Mouse (Mus musculus) ES-E14 (cell line): ENCODE results near the gene Gp9.

Experiments
- CHD2 ChIP-seq: IDR thresholded peaks from 2 replicates; pipeline ENCODE4 v1.6.1; 2014; ENCODE audit warnings: mild to moderate bottlenecking, low read depth, low read length, inconsistent platforms
- MAFK ChIP-seq: IDR thresholded peaks from 2 replicates; pipeline ENCODE4 v1.6.1; 2014; ENCODE audit warnings: mild to moderate bottlenecking, low read depth, low read length, inconsistent platforms; ENCODE audit not compliant: insufficient read depth
- ZC3H11A ChIP-seq: IDR thresholded peaks from 2 replicates; pipeline ENCODE4 v1.6.1; 2012; ENCODE audit warnings: low read depth, mild to moderate bottlenecking, inconsistent platforms, low read length, borderline replicate concordance
- ZNF384 ChIP-seq: IDR thresholded peaks from 2 replicates; pipeline ENCODE4 v1.6.1; 2012; ENCODE audit warnings: low read depth, low read length, inconsistent platforms

DNA sequence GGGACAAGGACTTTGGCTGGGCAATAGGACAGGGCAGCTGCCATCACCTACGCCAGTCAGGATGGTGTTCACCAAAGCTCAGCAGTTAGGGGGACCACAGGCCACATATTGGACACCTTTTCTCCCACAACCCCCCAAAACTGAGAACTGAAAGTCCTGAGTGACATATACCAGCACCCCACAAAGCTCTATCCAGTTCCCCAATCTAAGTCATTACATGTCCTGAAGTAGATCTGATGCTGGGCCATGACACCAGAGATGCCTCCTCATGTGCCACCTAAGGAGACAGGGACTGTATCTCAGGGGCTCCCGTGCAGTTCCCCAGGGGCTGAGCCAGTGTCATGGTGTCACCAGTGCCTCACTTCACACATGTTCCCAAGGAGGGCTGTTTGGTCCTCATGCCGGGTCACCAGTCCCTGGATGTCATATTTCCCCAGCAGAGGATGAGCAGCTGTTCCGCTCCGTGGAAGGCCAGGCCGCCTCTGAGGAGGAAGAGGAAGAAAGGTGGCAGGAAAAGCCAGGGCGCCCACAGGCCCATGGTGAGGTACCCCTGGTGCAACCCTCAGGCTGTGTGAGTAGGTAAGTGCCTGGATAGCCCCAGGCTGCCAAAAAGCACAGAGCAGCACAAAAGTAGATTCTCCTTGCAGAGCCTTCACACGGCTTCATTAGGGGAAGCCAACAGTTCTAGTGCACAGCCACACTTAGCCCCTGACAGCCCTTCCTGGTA lies 27.5 kb upstream of the Gp9 start:
- TF ChIP-seq MAFK (no peak), ZNF384 (no peak), ZC3H11A (no peak), CHD2 (no peak)
